Mouse (Mus musculus): ENCODE results near the gene Rrnad1.
"Not testable (repeated sequence)": the region's sequence is repeated elsewhere in the genome, so short reads cannot be mapped to it uniquely, and the experiment has no call there.

Rrnad1 gene

DNA sequence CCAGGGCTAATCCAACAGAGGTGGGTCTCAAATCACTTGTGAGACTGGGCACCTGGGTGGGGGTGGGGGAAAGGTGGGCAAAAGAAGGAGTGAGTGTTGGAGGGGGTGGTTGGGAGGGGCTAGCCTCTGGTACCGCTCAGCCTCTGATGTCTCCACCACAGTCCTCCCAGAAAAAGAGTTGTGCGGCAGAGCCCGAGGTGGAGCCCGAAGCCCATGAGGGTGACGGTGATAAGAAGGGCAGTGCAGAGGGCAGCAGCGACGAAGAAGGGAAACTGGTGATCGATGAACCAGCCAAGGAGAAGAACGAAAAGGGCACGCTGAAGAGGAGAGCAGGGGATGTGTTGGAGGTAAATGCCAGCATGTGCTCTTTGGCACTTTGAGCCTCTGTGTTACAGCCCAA is 16.6 kb downstream of the Rrnad1 start:
- no peak for DNase-seq

DNA sequence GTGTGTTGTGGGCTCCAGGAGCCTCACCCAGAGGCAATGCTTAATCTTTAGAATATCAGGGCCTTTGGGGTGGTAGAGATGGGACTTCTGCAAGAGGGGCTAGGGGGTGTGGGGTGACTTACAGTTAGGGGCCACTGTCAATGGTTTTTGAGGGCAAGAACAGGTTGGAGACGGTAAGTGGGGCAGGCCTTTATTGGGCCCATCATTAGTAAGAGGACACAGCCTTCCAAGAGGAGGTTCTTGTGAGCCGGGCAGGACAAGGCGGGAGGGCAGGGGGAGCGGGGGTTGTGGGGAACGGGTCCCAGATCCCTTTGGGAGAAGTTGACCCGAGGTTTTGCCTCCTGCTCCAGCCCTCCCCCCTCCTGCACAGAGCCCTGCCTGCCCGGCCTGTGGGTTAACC is 17.0 kb downstream of the Rrnad1 start:
- no peak for DNase-seq

- peak; percentile 92 to 96 for DNase-seq
Observed at GRCm38 (mm10) chr3:87910573-87911141, 19.9 kb downstream of the Rrnad1 start.

DNA sequence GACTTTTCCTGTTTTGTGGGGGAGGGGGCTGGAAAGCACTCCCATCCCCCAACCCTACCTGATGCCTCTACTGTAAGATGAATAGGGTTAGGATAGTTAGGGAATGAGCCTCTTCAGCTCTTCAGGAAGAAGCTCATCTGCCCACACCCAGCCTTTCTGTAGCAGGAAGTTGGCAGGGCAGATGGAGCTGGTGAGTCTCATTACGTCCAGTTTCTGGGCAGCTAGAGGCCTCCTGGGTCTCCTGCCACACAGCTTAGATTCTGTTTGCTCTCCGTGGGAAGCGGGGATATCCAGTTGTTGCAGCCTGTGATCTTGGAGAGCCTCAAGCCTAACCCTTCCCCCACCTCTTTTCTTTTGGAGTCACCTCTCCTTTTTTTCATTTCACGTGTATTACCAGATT is 20.6 kb downstream of the Rrnad1 start:
- no peak for DNase-seq

- DNase-seq = no peak
Observed at GRCm38 (mm10) chr3:87909381-87909780, 21.1 kb downstream of the Rrnad1 start.

DNA sequence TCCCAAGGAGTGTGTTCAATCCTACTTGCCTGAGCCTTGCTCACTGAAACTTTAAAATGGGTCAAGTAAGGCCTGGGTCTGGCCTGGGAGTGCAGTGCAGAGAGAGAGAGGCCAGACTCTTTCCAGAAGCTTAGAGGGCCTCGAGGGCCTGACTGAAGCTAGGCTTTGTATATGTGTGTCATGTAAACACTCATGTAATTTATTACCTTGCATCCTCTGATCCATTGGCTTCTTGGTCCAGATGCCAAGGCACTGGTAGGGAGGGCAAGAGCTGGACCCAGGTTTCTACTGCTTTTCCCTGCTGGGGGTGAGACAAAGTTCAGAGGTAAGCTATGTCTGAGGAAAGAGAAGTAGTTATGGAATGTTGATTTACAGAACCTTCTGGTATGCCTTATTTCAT is 22.6 kb downstream of the Rrnad1 start:
- DNase-seq = peak; percentile 35 to 66

DNA sequence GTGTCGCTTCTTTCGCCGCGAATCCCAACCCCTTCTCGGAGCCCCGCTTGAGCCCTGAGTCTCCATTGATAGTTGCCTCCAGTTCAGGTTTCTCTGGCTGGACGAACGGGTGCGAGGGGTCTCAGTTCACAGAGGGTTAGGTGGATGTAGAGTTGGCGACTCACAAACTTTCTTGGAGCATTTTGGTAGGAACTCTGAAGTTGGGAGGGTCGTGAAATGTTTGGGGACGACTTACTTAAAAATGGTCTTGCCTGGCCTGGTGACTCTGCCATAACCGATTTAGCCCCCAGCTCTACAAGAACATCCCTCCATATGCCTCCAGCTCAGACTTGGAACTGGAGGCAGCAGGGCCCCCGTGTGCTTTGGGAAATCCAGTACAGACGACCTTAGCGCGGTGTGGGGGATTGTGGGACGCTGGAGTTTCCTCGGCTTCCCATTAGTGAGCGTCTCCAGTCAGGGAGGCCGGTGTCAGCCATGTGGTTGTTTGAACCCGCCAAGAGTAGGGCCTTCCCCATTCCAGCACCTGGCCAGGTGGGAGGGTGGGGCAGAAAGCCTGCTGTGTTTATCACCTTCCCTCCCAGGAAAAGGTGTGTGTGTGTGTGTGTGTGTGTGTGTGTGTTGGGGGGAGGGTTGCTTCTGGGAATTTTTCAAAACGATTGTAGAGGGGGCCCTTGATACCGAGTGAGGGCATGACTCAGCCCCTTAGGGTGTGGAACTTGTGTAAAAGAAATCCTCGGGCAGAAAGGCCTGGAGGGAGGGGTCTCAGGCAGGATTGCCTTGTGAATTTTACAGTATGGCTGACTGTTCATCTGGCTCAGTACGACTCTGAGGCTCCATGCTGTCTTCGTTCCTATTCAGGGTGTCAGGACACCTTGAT is 23.3 kb downstream of the Rrnad1 start:
- peak; percentile 43 to 77 for DNase-seq

- DNase-seq = peak; percentile 56 to 90
Observed at GRCm38 (mm10) chr3:87906601-87906980, 23.9 kb downstream of the Rrnad1 start.

DNA sequence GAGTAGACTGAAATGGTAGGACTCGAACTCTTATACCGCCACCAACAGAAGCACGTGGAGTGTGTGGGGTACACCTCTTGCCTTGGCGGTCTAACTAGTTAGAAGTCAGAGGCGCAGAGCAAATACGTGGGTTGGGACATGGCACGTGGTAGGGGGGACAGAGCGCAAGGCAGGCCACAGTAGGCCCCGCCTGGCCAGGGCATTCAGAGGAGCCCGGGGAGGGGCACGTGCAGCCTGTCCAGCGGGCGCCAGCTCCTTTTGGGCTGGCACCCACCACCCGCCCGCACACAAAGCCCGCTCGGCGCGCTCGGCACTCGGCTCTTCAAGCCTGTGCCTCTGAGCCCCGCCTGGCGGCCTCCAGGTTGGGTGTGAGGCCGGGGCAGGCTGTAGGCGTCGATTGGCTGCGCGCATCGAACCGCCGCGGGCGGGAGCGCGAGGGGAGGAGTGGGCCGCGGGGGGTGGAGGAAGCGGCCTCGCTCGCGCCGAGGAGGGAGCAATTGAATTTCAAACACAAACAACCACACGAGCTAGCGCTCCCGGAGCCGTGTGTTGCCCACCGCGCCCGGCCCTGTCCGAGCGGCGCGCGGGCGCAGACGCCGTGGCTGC is 24.5 kb downstream of the Rrnad1 start, which contains the start of gene Hdgf:
Hdgf (plus strand) TSS at position 442 of the 606 bp plus-strand sequence.
- DNase-seq = peak; percentile 92 to 99

GRCm38 (mm10) chr3:87903821-87904220 is 26.7 kb downstream of the Rrnad1 start:
- DNase-seq = no peak

- DNase-seq = not testable (repeated sequence)
Observed at GRCm38 (mm10) chr3:87901959-87902358, 28.6 kb downstream of the Rrnad1 start.

DNA sequence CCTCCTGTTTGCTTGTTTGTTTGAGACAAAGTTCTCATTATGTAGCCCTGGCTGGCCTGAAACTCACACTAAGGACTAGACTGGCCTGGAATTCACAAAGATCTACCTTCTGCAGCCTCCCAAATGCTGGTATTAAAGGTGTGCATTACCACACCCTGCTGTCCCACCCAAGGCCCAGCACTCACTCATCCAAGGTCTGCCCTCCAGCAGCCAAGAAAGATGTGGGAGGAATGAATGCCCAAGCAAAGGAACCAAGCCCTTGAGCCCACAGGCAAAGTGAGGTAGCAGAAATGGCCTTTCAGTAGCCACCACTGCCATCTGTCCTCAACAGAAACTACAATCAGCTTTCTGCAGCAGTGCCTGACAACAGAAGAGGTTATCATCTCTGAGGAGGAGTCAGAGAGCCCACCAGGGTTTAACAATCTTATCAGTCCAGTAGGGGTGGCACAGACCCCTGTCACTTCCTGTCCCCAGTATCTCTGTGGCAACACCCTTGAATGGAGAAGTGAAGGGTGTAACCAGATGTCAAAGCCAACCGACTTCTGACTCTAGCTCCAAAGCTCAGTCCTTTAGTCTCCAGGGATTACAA is 29.4 kb downstream of the Rrnad1 start:
- no peak for DNase-seq

DNA sequence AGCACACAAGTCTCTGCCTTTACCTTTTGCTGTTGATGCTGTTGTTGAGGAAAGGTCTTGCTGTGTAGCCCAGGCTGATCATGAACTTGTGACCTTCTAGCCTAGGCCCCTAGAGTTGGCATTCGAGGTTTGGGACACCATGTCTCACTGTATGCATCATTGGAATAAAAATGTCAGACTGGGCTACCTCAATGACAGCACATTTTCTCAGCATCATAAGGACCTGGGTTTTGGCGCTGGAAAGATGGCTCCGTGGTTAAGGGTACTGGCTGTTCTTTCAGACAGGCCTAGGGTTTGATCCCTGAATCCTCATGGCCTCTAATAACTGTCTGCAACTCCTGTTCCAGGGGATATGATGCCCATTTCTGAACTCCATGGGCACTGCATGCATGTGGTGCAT is 30.7 kb downstream of the Rrnad1 start:
- DNase-seq = no peak

- no peak for DNase-seq
Observed at GRCm38 (mm10) chr3:87899266-87899665, 31.3 kb downstream of the Rrnad1 start.

DNA sequence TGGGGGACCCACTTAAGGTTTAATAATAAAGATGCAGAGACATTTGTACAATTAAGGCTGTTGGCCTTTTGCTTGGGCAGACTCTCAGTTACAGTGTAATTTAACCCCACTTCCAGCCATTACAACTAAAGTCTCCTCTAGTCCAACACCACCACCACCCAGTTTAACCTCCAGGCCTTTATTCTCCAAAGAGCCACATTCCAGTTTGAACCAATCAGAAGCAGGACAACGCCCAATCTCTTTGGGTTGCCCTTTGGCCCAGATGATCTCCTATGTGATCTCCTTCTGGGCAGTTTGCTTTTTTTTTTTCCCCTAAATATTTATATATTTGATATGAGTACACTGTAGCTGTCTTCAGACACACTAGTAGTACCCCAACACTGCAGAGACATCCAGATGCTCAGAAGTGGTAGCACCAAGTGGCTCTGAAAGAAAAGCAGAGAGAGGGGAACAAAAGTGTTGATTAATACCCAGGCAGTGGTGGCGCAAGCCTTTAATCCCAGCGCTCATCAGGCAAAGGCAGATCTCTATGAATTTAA is 37.1 kb downstream of the Rrnad1 start:
- DNase-seq = no peak

DNA sequence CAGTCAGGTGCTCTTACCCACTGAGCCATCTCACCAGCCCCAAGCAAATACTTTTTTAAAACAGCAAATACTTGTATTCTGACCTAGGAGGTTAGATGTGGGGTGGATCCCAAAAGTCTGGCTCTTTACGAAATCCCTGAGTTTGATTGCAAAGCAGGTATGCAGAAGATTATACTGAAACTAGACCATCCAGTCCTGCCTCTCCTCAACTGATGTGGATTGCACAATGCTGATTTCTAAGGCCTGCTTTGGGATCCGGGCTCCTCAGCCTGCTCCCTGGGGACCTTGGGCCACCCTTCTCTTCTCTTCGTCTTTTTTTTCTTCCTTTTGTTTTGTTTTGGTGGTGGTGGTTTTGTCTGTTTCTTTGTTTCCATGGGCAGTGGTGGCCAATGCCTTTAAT is 39.0 kb downstream of the Rrnad1 start:
- no peak for DNase-seq

- not testable (repeated sequence) for DNase-seq
Observed at GRCm38 (mm10) chr3:87887400-87887799, 43.1 kb downstream of the Rrnad1 start.

DNA sequence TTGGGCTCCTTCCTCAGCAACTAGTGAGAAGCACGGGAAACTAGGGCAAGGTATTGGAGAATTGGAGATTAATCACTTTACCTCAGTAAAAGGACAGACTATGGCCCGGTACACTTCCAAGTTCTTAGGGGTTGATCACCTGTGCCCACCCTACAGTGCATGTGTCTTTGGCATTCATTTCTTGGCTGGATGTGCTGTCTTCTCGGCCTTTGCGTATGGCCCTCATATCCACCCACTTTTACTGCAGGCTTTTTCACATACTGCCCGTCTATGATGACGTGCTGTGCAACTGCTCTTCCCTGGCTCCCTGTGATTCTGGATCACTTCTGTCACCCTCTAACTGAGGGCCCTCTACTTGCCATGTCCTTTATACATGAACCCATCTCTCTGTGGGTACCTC is 44.1 kb downstream of the Rrnad1 start:
- DNase-seq = no peak

GRCm38 (mm10) chr3:87886004-87886365 is 44.5 kb downstream of the Rrnad1 start:
- DNase-seq = peak; percentile 40 to 68

DNA sequence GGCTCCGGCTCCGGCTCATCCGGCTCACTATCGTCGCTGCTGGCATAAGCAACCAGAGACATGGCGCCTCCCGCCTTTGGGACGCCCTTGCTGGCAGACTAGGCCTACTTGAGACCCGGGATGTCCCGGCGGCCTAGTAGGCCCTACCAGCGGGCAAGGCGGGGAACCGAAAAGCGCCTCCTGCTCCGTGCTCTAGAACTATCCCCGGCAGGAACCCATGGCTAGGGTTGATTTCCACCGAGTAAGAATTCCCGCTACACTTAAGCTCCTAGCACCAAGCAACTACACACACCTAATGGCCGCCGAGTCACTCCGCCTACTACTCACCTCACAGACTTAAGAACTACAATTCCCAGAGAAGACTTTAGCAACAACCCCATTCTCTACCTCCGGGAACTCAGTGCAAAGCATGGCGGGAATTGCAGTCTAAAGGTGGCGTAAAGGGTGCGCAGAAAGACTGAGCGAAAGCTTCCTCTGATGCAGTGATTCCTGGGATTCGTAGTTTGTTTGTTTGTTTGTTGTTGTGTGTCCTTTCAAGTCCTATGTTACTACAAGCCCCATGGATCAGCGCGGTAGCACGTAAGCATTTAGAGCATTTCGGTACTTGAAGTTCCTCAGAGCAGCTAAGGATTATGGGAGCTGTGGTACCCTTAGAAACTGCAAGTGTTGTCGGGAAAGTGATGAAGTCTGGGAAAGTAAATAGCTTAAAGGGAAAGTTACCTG is 45.1 kb downstream of the Rrnad1 start, which contains the start of gene Prcc:
Prcc (minus strand) TSS at position 328 of the 723 bp plus-strand sequence.
- DNase-seq = peak; percentile 89 to 97

- DNase-seq = peak; percentile 27 to 70
Observed at GRCm38 (mm10) chr3:87884708-87885251, 45.7 kb downstream of the Rrnad1 start.

DNA sequence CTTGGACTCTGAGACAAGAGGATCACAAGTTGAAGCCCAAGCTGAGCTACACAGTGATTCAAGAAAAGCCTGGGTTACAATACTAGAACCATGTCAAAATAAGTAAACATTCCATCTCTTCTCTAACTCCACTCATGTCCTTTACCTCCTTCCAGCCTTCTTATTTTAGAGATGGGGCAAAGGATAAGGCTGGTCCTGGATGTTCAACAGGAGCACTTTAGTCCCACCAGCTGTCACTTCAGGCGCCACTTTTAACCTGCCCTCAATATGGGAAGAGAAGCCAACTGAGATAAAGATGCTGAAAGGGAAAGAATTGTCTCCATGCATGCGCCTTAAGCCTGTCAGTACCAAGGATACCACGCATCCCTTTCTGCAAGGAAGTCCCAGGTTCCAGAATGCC is 46.2 kb downstream of the Rrnad1 start:
- no peak for DNase-seq

Data from kidney, postnatal 25 days (tissue).